Mouse (Mus musculus) ES-Bruce4 (cell line): ENCODE results near the gene Pcbp2.

Experiments
- CTCF ChIP-seq: IDR thresholded peaks from one replicate; pipeline ENCODE4 v1.8.1; 2011; ENCODE audit warnings: low read depth, low read length
- EP300 ChIP-seq: IDR thresholded peaks from 2 replicates; pipeline ENCODE4 v1.6.1; 2011; ENCODE audit warnings: low read depth, low read length; ENCODE audit not compliant: insufficient read depth
- POLR2A ChIP-seq: IDR thresholded peaks from one replicate; pipeline ENCODE4 v1.8.1; 2011; ENCODE audit warnings: low read length; ENCODE audit not compliant: insufficient read depth

DNA sequence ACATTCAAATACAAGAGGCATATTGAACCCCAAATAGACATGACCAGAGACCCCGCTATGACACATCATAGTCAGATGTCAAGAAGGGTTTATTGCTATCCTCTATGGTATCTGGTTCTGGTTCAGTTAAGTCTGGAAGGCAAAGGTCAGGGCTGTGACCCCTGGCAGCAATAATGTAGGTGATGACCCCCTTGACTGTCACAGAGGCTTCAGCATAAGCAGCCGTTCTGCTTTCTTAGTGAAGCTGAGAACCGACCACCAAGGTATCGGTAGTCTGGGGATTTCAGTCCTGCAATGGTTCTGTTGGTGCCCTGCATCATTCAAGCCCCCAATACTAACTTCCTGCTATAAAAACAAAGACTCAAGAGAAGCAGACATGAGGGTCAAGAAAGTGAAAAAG, 61.2 kb downstream of the Pcbp2 start:
- TF ChIP-seq CTCF: no peak
- no peak for TF ChIP-seq EP300
- no peak for TF ChIP-seq POLR2A
